Mouse (Mus musculus) kidney, adult 2 months (tissue): ENCODE results near the gene Clasp2. TPM values are rescaled to one million over a fixed set of nuclear protein-coding genes. Genes with fewer than 3 reads are reported as not detected.

ENCODE experiments used
- DNase-seq: peaks from one replicate; pipeline ENCODE4 v3.0.0; 2021
- H3K27ac ChIP-seq: fragments of 200-500 bp; 2 replicates; pipeline ENCODE4 v1.5.1; 2012; ENCODE audit warnings: low read depth, low read length, control low read depth, inconsistent platforms; ENCODE audit not compliant: insufficient read depth
- H3K27me3 ChIP-seq: fragments of 200-500 bp; replicated peaks from 2 replicates; pipeline ENCODE4 v1.6.1; 2012; ENCODE audit warnings: mild to moderate bottlenecking, moderate library complexity, low read length, inconsistent platforms; ENCODE audit not compliant: control insufficient read depth, insufficient read depth
- H3K36me3 ChIP-seq: fragments of 200-500 bp; 2 replicates; pipeline ENCODE4 v1.6.1; 2012; ENCODE audit warnings: mild to moderate bottlenecking, moderate library complexity, low read length, inconsistent platforms; ENCODE audit not compliant: control insufficient read depth, insufficient read depth
- H3K4me1 ChIP-seq: fragments of 200-500 bp; 2 replicates; pipeline ENCODE4 v1.6.1; 2011; ENCODE audit warnings: low read length; ENCODE audit not compliant: control insufficient read depth, insufficient read depth
- H3K4me3 ChIP-seq: fragments of 200-500 bp; 2 replicates; pipeline ENCODE4 v1.5.1; 2011; ENCODE audit warnings: mild to moderate bottlenecking, low read depth, low read length, control low read depth; ENCODE audit not compliant: insufficient read depth
- CTCF ChIP-seq: fragments of 200-500 bp; conservative IDR thresholded peaks from 2 replicates; pipeline ENCODE4 v1.5.1; 2011; ENCODE audit warnings: low read depth, mild to moderate bottlenecking, control low read depth, low read length, moderate library complexity, mixed read lengths; ENCODE audit not compliant: insufficient read depth, insufficient read length
- POLR2A ChIP-seq: fragments of 200-500 bp; IDR thresholded peaks from one replicate; pipeline ENCODE4 v1.6.1; 2011; ENCODE audit warnings: low read depth, low read length, control low read depth
- WGBS: fragments of 180-500 bp; shearing (Covaris S2); methylation state at CpG from one replicate; pipeline ENCODE4 v1.1.7; 2018; 5-methylcytosine and 5-hydroxymethylcytosine counted together
- polyA plus RNA-seq: library from polyadenylated mRNA; depleted of rRNA; stranded (reverse); fragments of >200 nt; gene quantifications from 2 replicates; pipeline ENCODE4 v1.2.3, GENCODE M21; 2012

Gene Clasp2
- polyA plus RNA-seq, 1 experiment: 9.1 TPM

GRCm38 (mm10) chr9:113755888-113756719, 14.8 kb downstream of the Clasp2 start:
- H3K4me3 ChIP-seq: no peak overlapping the region
- no peak for DNase-seq
- WGBS: 64% methylated on average over 15 of the region's 15 CpGs
- H3K4me1 ChIP-seq: no peaks in the 10 kb centered on the region
- H3K36me3 ChIP-seq: no peaks in the 10 kb centered on the region
- no peaks in the 10 kb centered on the region for H3K27me3 ChIP-seq
- no peak overlapping the region for H3K27ac ChIP-seq
- TF ChIP-seq POLR2A (no peak), CTCF (no peak)

DNA sequence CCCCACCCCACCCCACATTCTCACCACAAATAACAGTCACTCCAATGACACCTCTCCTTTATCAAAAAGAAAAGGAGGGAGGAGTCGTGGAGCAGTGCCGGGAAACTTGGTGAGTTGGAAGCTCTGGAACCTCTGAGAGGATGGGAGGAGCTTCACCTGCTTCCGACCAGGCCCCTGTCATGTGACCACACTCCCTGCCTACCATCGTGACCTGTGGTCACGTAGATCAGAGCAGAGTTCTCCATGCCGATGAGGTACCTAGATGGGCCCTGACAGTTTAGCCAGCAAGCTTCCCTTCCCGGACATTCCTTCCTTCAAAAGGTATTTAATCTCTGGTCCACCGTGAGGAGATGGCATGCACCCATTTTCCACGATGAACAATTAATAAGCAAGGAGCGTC, 17.2 kb downstream of the Clasp2 start:
- H3K4me1 ChIP-seq: no peaks in the 10 kb centered on the region
- 91% methylated on average over 10 of the region's 10 CpGs for WGBS
- no peak overlapping the region for H3K4me3 ChIP-seq
- no peaks in the 10 kb centered on the region for H3K27me3 ChIP-seq
- DNase-seq: no peak
- H3K36me3 ChIP-seq: no peaks in the 10 kb centered on the region
- no peak for TF ChIP-seq POLR2A
- TF ChIP-seq CTCF: no peak
- H3K27ac ChIP-seq: no peak overlapping the region

- DNase-seq: no peak
- Histone ChIP-seq H3K4me3 (no peak overlapping the region), H3K4me1 (no peaks in the 10 kb centered on the region), H3K27me3 (no peaks in the 10 kb centered on the region), H3K27ac (no peak overlapping the region), H3K36me3 (no peaks in the 10 kb centered on the region)
- TF ChIP-seq CTCF (peak; percentile 29; the same call in 1 of the 2 replicates), POLR2A (no peak)
- WGBS: 100% methylated on average over 1 of the region's 1 CpGs
Measured at GRCm38 (mm10) chr9:113759684-113760083, 18.4 kb downstream of the Clasp2 start.

- Histone ChIP-seq H3K27ac (no peak overlapping the region), H3K4me3 (no peak overlapping the region), H3K4me1 (no peaks in the 10 kb centered on the region), H3K27me3 (no peaks in the 10 kb centered on the region), H3K36me3 (no peaks in the 10 kb centered on the region)
- DNase-seq: no peak
- TF ChIP-seq POLR2A (no peak), CTCF (no peak)
- 69% methylated on average over 6 of the region's 6 CpGs for WGBS
Measured at GRCm38 (mm10) chr9:113762389-113762788, 21.1 kb downstream of the Clasp2 start.

- Histone ChIP-seq H3K4me1 (no peaks in the 10 kb centered on the region), H3K36me3 (no peaks in the 10 kb centered on the region), H3K27ac (no peak overlapping the region), H3K4me3 (no peak overlapping the region), H3K27me3 (no peaks in the 10 kb centered on the region)
- no peak for DNase-seq
- 83% methylated on average over 4 of the region's 4 CpGs for whole genome bisulfite sequencing
- TF ChIP-seq CTCF (no peak), POLR2A (no peak)
Measured at GRCm38 (mm10) chr9:113763123-113763522, 21.9 kb downstream of the Clasp2 start.

DNA sequence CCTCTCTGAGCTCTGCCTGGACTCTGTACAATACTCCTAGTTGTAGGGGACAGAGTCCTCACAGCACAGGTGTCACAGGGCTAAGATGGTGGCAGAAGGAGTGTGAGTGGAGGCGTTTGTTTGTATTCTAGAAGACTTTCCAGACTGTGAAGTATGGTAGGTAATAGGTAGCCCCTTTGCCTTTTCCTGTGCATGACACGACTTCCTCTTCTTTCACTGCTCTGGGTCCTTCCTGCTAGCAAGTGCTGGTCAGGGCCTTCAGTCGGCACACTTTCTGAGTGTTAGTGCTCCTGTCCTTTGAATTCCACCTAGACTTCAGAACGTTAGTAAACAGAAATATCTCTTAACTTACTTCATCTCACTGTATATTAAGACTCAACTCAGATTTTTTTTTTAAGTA, 29.4 kb downstream of the Clasp2 start:
- no peaks in the 10 kb centered on the region for H3K27me3 ChIP-seq
- DNase-seq: no peak
- H3K27ac ChIP-seq: no peak overlapping the region
- no peak for TF ChIP-seq CTCF
- no peak for TF ChIP-seq POLR2A
- H3K4me1 ChIP-seq: no peaks in the 10 kb centered on the region
- no peak overlapping the region for H3K4me3 ChIP-seq
- no peaks in the 10 kb centered on the region for H3K36me3 ChIP-seq
- 77% methylated on average over 4 of the region's 4 CpGs for whole genome bisulfite sequencing

DNA sequence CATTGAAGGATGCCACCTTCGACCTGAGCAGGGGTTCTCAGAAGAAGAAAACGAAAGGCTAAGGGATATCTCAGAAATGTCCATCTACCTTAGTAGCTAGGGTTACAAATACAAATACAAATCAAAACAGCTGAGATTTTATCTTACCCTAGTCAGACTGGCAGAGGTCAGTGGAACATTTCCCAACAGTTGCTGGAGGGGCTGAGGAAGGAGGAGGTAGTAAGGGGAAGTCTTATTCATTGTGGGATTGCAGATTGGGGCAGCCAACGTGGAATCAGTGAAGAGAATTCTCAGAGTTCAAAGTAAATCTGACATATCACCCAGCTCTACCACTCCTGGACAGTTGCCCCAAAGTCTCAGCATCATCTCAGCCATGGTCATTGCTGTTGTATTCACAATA, 39.6 kb downstream of the Clasp2 start:
- WGBS: 74% methylated on average over 3 of the region's 3 CpGs
- no peaks in the 10 kb centered on the region for H3K4me1 ChIP-seq
- H3K36me3 ChIP-seq: no peaks in the 10 kb centered on the region
- TF ChIP-seq POLR2A (no peak), CTCF (no peak)
- no peak overlapping the region for H3K27ac ChIP-seq
- no peak for DNase-seq
- H3K4me3 ChIP-seq: no peak overlapping the region
- H3K27me3 ChIP-seq: no peaks in the 10 kb centered on the region
